Mouse (Mus musculus): Measurements from ENCODE around the gene Rnf223.

DNA sequence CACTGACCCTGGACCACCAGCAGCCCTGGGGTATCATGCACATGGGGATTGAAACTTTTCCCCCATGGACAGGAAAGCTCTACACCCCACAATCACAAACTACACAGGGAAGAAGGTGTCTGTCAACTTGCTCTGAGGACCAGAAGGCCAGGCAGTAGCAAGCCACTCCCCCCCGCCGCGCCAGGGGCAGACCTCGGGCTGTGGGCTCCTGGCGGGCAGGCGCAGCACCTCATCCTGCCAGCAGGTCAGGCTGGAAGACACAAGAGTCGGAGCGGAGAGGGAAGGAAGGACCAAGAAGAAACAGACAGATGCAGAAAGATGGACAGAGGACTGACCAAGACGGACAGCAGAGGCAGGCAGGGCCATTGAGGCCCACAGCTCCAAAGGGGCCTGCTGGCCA lies 47.3 kb downstream of the Rnf223 start:
- TF ChIP-seq GATA1 (IDR thresholded peaks at IDR 0.05; ENCODE audit: borderline replicate concordance, low read length): no peak
- TF ChIP-seq FLI1 (IDR thresholded peaks at IDR 0.05; ENCODE audit: low read length): no peak

All from megakaryocyte, embryonic 14.5 days (primary cell).